Mouse (Mus musculus) midbrain, embryonic 13.5 days (tissue): Measurements from ENCODE around the gene Nfia. TPM values are rescaled to one million over a fixed set of nuclear protein-coding genes. Genes with fewer than 3 reads are reported as not detected.

Experiments used
- ATAC-seq: fragments of 200-750 bp; cut with Nextera tagmentation; 2 replicates; pipeline ENCODE4 v1.8.0; 2017; ENCODE audit warnings: mild to moderate bottlenecking, moderate TSS enrichment, moderate library complexity
- H3K27ac ChIP-seq: fragments of 300-500 bp; sonication (generic); 2 replicates; pipeline ENCODE4 v1.5.1; 2015; ENCODE audit warnings: inconsistent platforms, mild to moderate bottlenecking, moderate library complexity
- H3K27me3 ChIP-seq: fragments of 300-500 bp; sonication (generic); 2 replicates; pipeline ENCODE4 v1.6.1; 2015; ENCODE audit warnings: mild to moderate bottlenecking, inconsistent platforms
- H3K36me3 ChIP-seq: fragments of 300-500 bp; sonication (generic); 2 replicates; pipeline ENCODE4 v1.6.1; 2015; ENCODE audit warnings: mild to moderate bottlenecking, inconsistent platforms
- H3K4me1 ChIP-seq: fragments of 300-500 bp; sonication (generic); replicated peaks from 2 replicates; pipeline ENCODE4 v1.6.1; 2015; ENCODE audit warnings: inconsistent platforms
- H3K4me2 ChIP-seq: fragments of 300-500 bp; sonication (generic); replicated peaks from 2 replicates; pipeline ENCODE4 v1.6.1; 2015; ENCODE audit warnings: moderate library complexity, mild to moderate bottlenecking, inconsistent platforms
- H3K4me3 ChIP-seq: fragments of 300-500 bp; sonication (generic); replicated peaks from 2 replicates; pipeline ENCODE4 v1.5.1; 2015; ENCODE audit warnings: mild to moderate bottlenecking, inconsistent platforms
- H3K9ac ChIP-seq: fragments of 300-500 bp; sonication (generic); replicated peaks from 2 replicates; pipeline ENCODE4 v1.6.1; 2015; ENCODE audit warnings: mild to moderate bottlenecking, inconsistent platforms
- H3K9me3 ChIP-seq: fragments of 300-500 bp; sonication (generic); 2 replicates; pipeline ENCODE4 v1.6.1; 2016; ENCODE audit warnings: mild to moderate bottlenecking, inconsistent platforms
- WGBS: fragments of 180-500 bp; shearing (Covaris S2); methylation state at CpG from one replicate; pipeline ENCODE4 v1.1.7; 2015; 5-methylcytosine and 5-hydroxymethylcytosine counted together
- polyA plus RNA-seq: library from polyadenylated mRNA; unstranded; fragments of >200 nt; fragmentation: Nextera tagmentation; extraction: Ambion mirVana; gene quantifications from 2 replicates; pipeline ENCODE4 v1.2.1, GENCODE M21; 2015

The Nfia gene
- polyA plus RNA-seq, 1 experiment from 2014 or later: 36.2 TPM

DNA sequence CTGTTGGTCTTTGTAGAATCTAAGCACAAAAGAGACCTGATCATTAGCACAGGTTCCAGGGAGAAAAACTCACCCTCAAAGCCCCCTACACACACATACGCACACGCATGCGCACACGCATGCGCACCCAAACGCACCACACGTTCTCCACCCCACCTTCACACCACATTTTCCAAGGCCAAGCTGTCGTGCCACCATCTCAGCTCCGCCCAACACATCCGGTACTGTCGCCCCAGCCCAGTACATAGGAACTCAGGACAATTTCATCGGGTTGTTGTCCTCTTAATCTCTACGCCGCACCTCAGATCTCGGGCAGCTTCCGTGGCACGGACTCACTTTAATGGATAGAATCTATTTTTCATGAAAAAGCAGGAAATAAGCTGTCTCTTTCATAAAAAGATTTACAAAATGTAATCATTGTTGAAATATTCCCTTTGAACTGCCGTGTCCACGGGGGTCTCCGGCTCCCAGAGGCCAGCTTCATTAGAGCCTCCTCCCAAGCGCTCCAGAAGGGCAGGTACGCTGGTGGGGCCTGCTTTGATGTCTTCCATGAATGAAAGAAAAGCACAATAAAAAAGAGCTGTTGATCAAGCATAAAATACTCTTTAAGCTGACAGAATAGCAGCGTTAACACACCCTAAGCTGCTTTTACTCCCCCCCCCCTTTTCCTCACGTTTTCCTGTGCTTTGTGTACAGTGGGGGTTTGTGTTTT lies 330.2 kb downstream of the Nfia start:
- H3K9me3 ChIP-seq: no peaks in the 10 kb centered on the region
- H3K36me3 ChIP-seq: no peaks in the 10 kb centered on the region
- H3K4me3 ChIP-seq: peak overlapping the region; percentile 12; the same call in 1 of the 2 replicates
- H3K9ac ChIP-seq: peak overlapping the region; percentile 41; the same call in 1 of the 2 replicates
- 27% methylated on average over 24 of the region's 24 CpGs for WGBS
- H3K4me2 ChIP-seq: peak overlapping the region; percentile 48
- H3K27ac ChIP-seq: peak overlapping the region; percentile 75
- peaks cover 5% of the 10 kb centered on the region; the same call in 1 of the 2 replicates for H3K27me3 ChIP-seq
- peak; percentile 71 for ATAC-seq
- peaks cover 89% of the 10 kb centered on the region for H3K4me1 ChIP-seq

DNA sequence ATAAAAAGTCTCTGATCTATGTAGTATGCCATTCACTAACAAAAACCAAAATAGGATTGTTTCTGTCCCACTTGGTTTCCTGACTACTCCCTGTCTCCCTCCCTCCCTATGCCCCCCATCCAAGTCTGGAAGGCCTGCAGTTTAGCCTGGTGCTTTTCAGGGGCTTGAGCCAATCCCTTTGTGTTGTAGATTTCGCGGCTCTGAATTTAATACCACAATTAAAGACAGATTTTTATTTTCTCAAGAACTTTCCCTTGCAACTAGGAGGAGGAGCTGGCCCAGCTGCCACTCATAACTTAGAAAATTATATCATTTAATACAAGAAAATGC lies 330.8 kb downstream of the Nfia start:
- no peak; the same call in 1 of the 2 replicates for ATAC-seq
- Histone ChIP-seq H3K9ac (no peak overlapping the region), H3K4me1 (peaks cover 94% of the 10 kb centered on the region), H3K4me2 (peak overlapping the region; percentile 48), H3K27ac (peak overlapping the region; percentile 75), H3K27me3 (peaks cover 5% of the 10 kb centered on the region; the same call in 1 of the 2 replicates), H3K9me3 (no peaks in the 10 kb centered on the region), H3K36me3 (no peaks in the 10 kb centered on the region), H3K4me3 (no peak overlapping the region)
- 23% methylated on average over 2 of the region's 2 CpGs for WGBS

DNA sequence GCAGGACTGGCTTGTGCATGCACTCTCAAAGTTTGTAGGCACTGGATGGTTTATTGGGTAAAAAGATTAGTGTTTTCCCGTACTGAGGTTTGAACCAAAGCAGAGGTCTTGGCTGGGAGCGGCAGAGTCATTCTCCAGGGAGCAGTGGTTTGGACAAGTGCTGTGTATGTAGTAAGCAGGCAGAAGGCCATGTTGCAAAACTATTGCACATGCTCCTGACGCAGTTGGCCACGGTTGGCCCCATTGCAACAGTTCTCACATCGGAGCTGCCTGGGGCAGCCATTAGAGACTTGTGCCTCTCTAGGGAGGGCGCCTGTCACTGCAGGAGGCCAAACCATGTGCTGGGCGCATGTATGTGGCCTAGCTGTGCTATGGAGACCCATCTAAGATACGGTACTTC lies 331.6 kb downstream of the Nfia start:
- Histone ChIP-seq H3K4me3 (no peak overlapping the region), H3K27me3 (peaks cover 5% of the 10 kb centered on the region; the same call in 1 of the 2 replicates), H3K9ac (no peak overlapping the region), H3K36me3 (no peaks in the 10 kb centered on the region), H3K27ac (peak overlapping the region; percentile 75; the same call in 1 of the 2 replicates), H3K4me2 (no peak overlapping the region), H3K9me3 (no peaks in the 10 kb centered on the region), H3K4me1 (peaks cover 94% of the 10 kb centered on the region)
- WGBS: 85% methylated on average over 8 of the region's 8 CpGs
- no peak for ATAC-seq

DNA sequence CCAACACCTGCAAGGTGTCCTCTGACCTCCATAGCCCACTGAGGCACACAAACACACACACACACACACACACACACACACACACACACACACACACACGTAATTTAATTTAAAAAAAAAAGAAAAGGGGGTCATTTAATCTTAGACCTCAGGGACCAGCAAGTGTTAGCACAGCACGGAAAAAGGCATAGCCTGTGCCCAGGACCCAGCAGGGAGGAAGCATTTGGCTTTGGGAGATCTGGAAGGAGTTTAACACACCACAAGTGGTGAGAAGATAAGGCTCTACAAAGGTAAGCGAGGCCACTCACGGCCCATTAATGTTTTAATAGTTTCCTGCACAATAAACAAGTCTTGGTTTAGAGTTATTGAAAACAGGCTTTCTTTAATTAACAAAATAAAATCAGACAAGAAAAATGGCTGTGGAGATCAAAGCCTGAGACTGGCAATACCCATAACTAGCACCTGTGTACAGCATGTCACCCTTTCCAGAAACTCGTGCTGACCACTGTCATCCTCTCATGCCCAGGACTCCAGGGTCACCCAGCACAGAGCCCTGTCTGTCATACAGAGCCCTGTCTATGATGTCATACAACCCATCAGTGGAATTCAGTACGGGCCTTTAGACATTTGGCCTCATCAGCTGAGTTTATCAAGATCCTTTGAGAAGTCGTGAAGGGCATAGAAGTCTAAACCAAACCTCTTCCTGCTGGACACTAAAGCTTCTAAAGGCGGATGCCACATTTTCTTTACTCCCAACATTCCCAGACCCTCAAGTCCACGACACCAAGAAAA lies 332.6 kb downstream of the Nfia start:
- H3K4me3 ChIP-seq: no peak overlapping the region
- no peak overlapping the region for H3K9ac ChIP-seq
- no peaks in the 10 kb centered on the region for H3K36me3 ChIP-seq
- no peak for ATAC-seq
- H3K27me3 ChIP-seq: peaks cover 5% of the 10 kb centered on the region; the same call in 1 of the 2 replicates
- no peaks in the 10 kb centered on the region for H3K9me3 ChIP-seq
- WGBS: 77% methylated on average over 9 of the region's 9 CpGs
- peaks cover 90% of the 10 kb centered on the region for H3K4me1 ChIP-seq
- no peak overlapping the region for H3K4me2 ChIP-seq
- no peak overlapping the region for H3K27ac ChIP-seq

DNA sequence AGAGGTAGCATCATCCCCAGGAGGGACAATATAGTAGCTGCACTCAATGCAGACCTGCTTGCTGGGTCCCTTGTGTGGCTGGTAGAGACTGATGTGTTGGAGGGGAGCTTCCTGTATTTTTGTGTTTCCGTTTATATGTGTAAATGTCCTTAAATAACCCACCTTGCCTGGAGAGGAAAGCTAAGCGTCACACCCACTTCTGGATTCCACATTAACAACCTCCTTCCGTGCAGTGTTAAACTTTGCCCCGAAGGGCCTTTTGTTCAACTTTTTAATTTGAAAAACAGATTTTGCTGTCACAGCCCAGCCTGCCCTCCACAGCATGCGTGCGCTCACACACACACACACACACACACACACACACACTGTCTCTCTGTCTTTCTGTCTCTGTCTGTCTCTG lies 333.4 kb downstream of the Nfia start:
- H3K4me2 ChIP-seq: peak overlapping the region; percentile 28; the same call in 1 of the 2 replicates
- 43% methylated on average over 6 of the region's 6 CpGs for WGBS
- ATAC-seq: no peak
- no peaks in the 10 kb centered on the region for H3K9me3 ChIP-seq
- no peak overlapping the region for H3K4me3 ChIP-seq
- peak overlapping the region; percentile 74 for H3K27ac ChIP-seq
- H3K4me1 ChIP-seq: peaks cover 82% of the 10 kb centered on the region
- H3K27me3 ChIP-seq: peaks cover 5% of the 10 kb centered on the region; the same call in 1 of the 2 replicates
- no peaks in the 10 kb centered on the region for H3K36me3 ChIP-seq
- H3K9ac ChIP-seq: no peak overlapping the region

DNA sequence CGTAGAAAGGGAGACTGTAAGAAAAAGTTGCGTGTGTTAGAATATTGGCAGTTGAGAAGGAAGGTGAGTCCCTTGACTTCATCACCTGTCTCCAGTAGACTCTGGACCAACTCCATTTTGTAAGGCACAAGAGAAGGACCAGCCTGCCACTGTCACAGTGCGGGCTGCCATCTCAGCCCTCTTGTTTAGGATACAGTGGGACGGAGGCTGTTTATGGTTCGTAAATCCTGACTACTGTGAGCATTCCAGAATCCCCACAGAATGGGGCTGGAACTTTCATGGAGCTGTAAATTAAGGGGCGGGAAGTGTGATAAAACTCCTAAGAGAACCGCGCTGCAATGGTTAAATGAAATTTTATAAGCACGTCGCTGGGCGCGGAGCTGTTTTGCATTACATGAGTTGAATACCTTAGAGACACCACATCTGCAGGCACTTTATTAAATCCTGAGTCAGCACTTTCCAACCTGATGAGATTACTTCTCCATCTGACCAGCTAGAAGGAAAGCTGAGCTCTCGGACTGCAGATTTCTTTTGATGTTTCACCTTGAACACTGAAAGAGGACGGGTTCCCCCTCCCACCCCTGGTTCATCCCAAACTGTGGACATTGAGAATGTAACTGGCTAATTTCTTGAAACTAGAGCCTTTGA lies 334.0 kb downstream of the Nfia start:
- Histone ChIP-seq H3K9ac (no peak overlapping the region), H3K27me3 (peaks cover 5% of the 10 kb centered on the region; the same call in 1 of the 2 replicates), H3K4me3 (no peak overlapping the region), H3K27ac (peak overlapping the region; percentile 74), H3K9me3 (no peaks in the 10 kb centered on the region), H3K4me1 (peaks cover 76% of the 10 kb centered on the region), H3K4me2 (peak overlapping the region; percentile 28), H3K36me3 (no peaks in the 10 kb centered on the region)
- WGBS: 26% methylated on average over 14 of the region's 14 CpGs
- ATAC-seq: no peak

DNA sequence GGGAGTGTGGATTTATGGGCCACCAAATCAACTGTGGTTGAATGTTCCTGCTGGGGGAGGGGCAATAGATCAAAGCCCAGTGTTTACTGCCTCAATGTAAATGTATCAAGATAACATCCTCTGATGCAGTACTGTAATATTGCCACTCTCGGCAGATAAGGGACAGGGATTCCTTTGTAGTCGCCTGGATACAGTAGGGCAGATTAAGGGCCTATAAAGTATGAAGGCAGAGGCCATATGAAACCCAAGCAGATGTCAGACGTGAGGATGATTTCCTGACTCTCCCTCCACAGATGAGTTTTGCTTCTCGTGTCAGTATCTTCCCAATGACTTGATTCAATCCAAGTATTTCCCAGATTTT lies 334.5 kb downstream of the Nfia start:
- Histone ChIP-seq H3K9ac (0 out of 2 replicates have a peak overlapping the region, but pooled peaks have one; percentile 17), H3K9me3 (no peaks in the 10 kb centered on the region), H3K27ac (peak overlapping the region; percentile 74), H3K36me3 (no peaks in the 10 kb centered on the region), H3K4me2 (peak overlapping the region; percentile 28; the same call in 1 of the 2 replicates), H3K27me3 (peaks cover 5% of the 10 kb centered on the region; the same call in 1 of the 2 replicates), H3K4me3 (no peak overlapping the region), H3K4me1 (peaks cover 72% of the 10 kb centered on the region)
- ATAC-seq: no peak
- 9% methylated on average over 4 of the region's 4 CpGs for WGBS

DNA sequence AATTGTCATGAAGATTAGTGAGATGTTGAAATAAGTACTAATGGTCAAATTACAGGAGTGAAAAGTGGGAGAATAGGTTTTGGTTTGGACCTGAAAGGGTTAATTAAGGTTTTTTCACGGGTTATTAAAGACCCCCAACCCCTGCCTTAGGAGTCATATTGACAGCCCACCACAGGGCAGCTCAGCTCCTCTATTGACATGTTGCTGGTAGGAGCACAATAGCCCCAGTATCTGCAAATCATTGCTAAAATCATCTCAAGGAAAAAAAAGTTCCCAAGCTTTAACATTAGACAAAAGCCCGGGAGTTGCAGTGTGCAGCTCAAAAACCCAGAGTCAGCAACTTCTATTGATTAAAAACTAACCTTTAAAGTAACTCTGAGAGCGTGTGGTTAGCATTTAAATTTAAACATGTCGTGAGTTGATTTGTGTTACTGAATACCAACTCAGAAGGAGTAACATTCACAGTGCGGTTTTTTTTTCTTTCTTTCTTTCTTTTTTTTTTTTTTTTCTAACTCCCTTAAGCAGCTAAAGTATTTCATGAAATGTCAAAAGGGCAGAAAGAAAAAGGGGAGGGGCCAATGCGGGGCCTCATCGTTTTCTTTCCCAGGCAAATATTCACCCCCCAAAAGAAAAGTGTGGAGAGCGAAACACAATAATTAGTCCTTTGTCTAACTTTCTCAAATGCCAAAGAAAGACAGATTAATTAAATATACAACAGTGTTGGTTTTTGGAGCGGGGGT lies 335.6 kb downstream of the Nfia start:
- 6% methylated on average over 9 of the region's 9 CpGs for WGBS
- peak overlapping the region; percentile 91 for H3K27ac ChIP-seq
- peak overlapping the region; percentile 28 for H3K4me2 ChIP-seq
- ATAC-seq: no peak; the same call in 1 of the 2 replicates
- H3K9ac ChIP-seq: no peak overlapping the region
- no peaks in the 10 kb centered on the region for H3K9me3 ChIP-seq
- no peaks in the 10 kb centered on the region for H3K36me3 ChIP-seq
- H3K4me1 ChIP-seq: peaks cover 63% of the 10 kb centered on the region
- H3K27me3 ChIP-seq: peaks cover 5% of the 10 kb centered on the region; the same call in 1 of the 2 replicates
- no peak overlapping the region for H3K4me3 ChIP-seq

DNA sequence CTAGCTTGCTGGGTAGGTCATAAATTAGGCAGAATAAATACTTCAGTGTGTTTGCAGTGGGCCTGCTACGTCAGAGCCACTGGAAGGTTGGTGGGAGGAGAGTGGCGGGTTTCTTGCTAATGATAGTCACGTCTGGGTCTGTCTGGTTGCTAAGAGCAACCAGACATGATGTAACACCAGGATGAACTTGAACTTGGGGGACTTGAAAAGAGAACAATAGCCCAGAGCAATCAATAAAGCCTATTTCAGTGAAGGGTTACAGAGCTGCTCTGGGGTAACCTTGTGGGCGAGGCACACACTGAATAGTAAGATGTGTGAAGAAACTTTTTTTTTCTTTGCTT lies 336.1 kb downstream of the Nfia start:
- Histone ChIP-seq H3K4me2 (peak overlapping the region; percentile 28), H3K9me3 (no peaks in the 10 kb centered on the region), H3K36me3 (no peaks in the 10 kb centered on the region), H3K9ac (no peak overlapping the region), H3K27me3 (peaks cover 5% of the 10 kb centered on the region; the same call in 1 of the 2 replicates), H3K4me3 (no peak overlapping the region), H3K4me1 (peaks cover 58% of the 10 kb centered on the region), H3K27ac (peak overlapping the region; percentile 91)
- peak; percentile 92 for ATAC-seq
- WGBS: 4% methylated on average over 4 of the region's 4 CpGs

DNA sequence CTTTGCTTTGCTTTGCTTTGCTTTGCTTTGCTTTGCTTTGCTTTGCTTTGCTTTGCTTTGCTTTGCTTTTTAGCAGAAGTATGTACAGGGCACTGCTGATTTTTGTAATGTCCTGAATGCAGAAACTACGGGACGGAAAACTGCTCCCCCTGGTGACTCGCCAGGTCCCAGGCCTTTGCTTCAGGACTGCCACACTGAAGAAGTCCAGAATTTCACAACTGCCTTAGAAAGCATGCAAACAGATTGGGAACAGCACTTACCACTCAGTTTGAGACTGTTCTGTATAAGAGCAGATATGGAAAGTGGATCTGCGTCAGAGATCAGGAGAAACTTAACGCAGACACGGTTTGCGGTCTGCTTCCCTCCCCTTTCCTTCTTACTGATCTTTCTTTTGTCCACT lies 336.5 kb downstream of the Nfia start:
- Histone ChIP-seq H3K36me3 (no peaks in the 10 kb centered on the region), H3K4me1 (peaks cover 53% of the 10 kb centered on the region), H3K4me2 (peak overlapping the region; percentile 28; the same call in 1 of the 2 replicates), H3K27ac (peak overlapping the region; percentile 91), H3K9ac (0 out of 2 replicates have a peak overlapping the region, but pooled peaks have one; percentile 20), H3K4me3 (no peak overlapping the region), H3K27me3 (peaks cover 5% of the 10 kb centered on the region; the same call in 1 of the 2 replicates), H3K9me3 (no peaks in the 10 kb centered on the region)
- under 1% methylated on average over 7 of the region's 7 CpGs for WGBS
- ATAC-seq: peak; percentile 68

DNA sequence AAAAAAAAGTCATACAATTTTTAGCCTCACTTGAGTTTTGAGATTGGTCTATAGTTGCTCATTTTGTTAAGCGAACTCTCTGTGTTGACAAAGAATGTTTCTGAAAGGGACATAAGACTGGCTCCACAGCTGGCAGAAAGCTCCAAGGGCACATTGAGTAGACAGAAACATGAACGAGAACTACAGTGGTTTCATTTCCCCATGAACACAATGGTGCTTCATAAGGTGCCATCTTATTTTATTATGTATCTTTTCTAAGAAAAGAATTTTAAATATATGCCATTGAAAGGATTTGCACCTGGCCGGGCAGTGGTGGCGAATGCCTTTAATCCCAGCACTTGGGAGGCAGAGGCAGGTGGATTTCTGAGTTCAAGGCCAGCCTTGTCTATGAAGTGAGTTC lies 337.4 kb downstream of the Nfia start:
- H3K36me3 ChIP-seq: no peaks in the 10 kb centered on the region
- H3K27me3 ChIP-seq: peaks cover 5% of the 10 kb centered on the region; the same call in 1 of the 2 replicates
- WGBS: 70% methylated on average over 4 of the region's 4 CpGs
- ATAC-seq: no peak
- no peak overlapping the region for H3K4me3 ChIP-seq
- no peaks in the 10 kb centered on the region for H3K9me3 ChIP-seq
- peak overlapping the region; percentile 91 for H3K27ac ChIP-seq
- H3K4me1 ChIP-seq: peaks cover 47% of the 10 kb centered on the region
- no peak overlapping the region for H3K4me2 ChIP-seq
- no peak overlapping the region for H3K9ac ChIP-seq
